In genomic region chr12:82408486-82408885, GRCm38 (mm10) we compare ENCODE assay signal across 9 mouse cellular contexts.
DNase-seq lines count a peak whose midpoint lies in the region; ATAC-seq and TF ChIP-seq lines count a peak whose summit lies in the region.
"Had no signal": no experiment of that assay in that cellular context is flagged by ENCODE, and none has a peak within 500 bp of the region (broad histone marks: within the 10 kb centered on the region; RNA-seq: fewer than 3 reads in every experiment).

No protein-coding gene starts in this region.

- no peak for TF ChIP-seq CTCF in heart, adult 2 months (IDR thresholded peaks at IDR 0.05)
- no peak for TF ChIP-seq CTCF in lung, embryonic 14.5 days (IDR thresholded peaks at IDR 0.05; ENCODE audit: low read depth)

- no peak overlapping the region for H3K4me3 ChIP-seq in midbrain, embryonic 14.5 days (replicated peaks; ENCODE audit: low read depth, low read length)
- no peak overlapping the region for H3K4me3 ChIP-seq in midbrain, embryonic 13.5 days (replicated peaks)
- no peak overlapping the region for H3K4me3 ChIP-seq in heart, adult 2 months
- H3K4me3 ChIP-seq in lung, embryonic 14.5 days (ENCODE audit: low read depth, low read length) = no peak overlapping the region
- H3K4me3 ChIP-seq: neural tube, embryonic 12.5 days had no signal

- 0 out of 2 replicates have a peak, but pooled peaks have one; percentile 6 for TF ChIP-seq EP300 in heart, adult 2 months (IDR thresholded peaks at IDR 0.05; ENCODE audit: insufficient read depth, low read depth, low read length)

- H3K9me3 ChIP-seq in midbrain, embryonic 14.5 days (ENCODE audit: control insufficient read depth, low read length) = no peaks in the 10 kb centered on the region
- 0 out of 2 replicates have a peak, but pooled peaks cover 3% of the 10 kb centered on the region for H3K9me3 ChIP-seq in midbrain, embryonic 13.5 days
- H3K9me3 ChIP-seq in lung, embryonic 14.5 days (ENCODE audit: low read depth, low read length) = no peaks in the 10 kb centered on the region
- H3K9me3 ChIP-seq: neural tube, embryonic 12.5 days had no signal

- intact Hi-C loops in heart, adult 2 months (cut with DNase I) = no loop called here

- 72% methylated on average over 6 of the region's 6 CpGs for WGBS in midbrain, embryonic 14.5 days
- 90% methylated on average over 6 of the region's 6 CpGs for WGBS in midbrain, embryonic 13.5 days
- WGBS in heart, adult 2 months = 57% methylated on average over 6 of the region's 6 CpGs
- 67% methylated on average over 6 of the region's 6 CpGs for WGBS in lung, embryonic 14.5 days

- H3K9ac ChIP-seq in midbrain, embryonic 14.5 days (replicated peaks; ENCODE audit: low read length) = no peak overlapping the region
- H3K9ac ChIP-seq in midbrain, embryonic 13.5 days (replicated peaks) = no peak overlapping the region
- no peak overlapping the region for H3K9ac ChIP-seq in heart, adult 2 months (ENCODE audit: low read depth, low read length)
- no peak overlapping the region for H3K9ac ChIP-seq in lung, embryonic 14.5 days
- H3K9ac ChIP-seq: neural tube, embryonic 12.5 days had no signal

- no peak for ATAC-seq in midbrain, embryonic 14.5 days (ENCODE audit: low FRiP score, low TSS enrichment)
- no peak for ATAC-seq in midbrain, embryonic 13.5 days
- no peak for ATAC-seq in lung, embryonic 14.5 days (ENCODE audit: insufficient read depth)

- peak; percentile 35 for DNase-seq in midbrain, embryonic 14.5 days
- DNase-seq in cerebellum, adult 8-10 months = peak; percentile 90
- DNase-seq in heart, adult 2 months = peak; percentile 68 to 84
- peak; percentile 37 for DNase-seq in lung, embryonic 14.5 days
- DNase-seq in retina, postnatal 1 day = no peak
- no peak for DNase-seq in embryo, embryonic 9.5 days (ENCODE audit: extremely low spot score)

- no peak overlapping the region for H3K27ac ChIP-seq in midbrain, embryonic 14.5 days (replicated peaks; ENCODE audit: low read depth, low read length)
- no peak overlapping the region for H3K27ac ChIP-seq in midbrain, embryonic 13.5 days
- H3K27ac ChIP-seq in heart, adult 2 months = no peak overlapping the region
- no peak overlapping the region for H3K27ac ChIP-seq in lung, embryonic 14.5 days (ENCODE audit: low read depth)
- H3K27ac ChIP-seq: kidney, postnatal 0 days; neural tube, embryonic 12.5 days had no signal

- no peak overlapping the region for H3K4me2 ChIP-seq in midbrain, embryonic 14.5 days (ENCODE audit: low read length)
- no peak overlapping the region for H3K4me2 ChIP-seq in midbrain, embryonic 13.5 days (replicated peaks)
- no peak overlapping the region for H3K4me2 ChIP-seq in lung, embryonic 14.5 days
- H3K4me2 ChIP-seq: neural tube, embryonic 12.5 days had no signal

- H3K27me3 ChIP-seq in midbrain, embryonic 14.5 days (ENCODE audit: control insufficient read depth, insufficient read depth, low read length) = no peaks in the 10 kb centered on the region
- no peaks in the 10 kb centered on the region for H3K27me3 ChIP-seq in midbrain, embryonic 13.5 days
- no peaks in the 10 kb centered on the region for H3K27me3 ChIP-seq in heart, adult 2 months (ENCODE audit: control insufficient read depth, insufficient read depth, low read length)
- H3K27me3 ChIP-seq in lung, embryonic 14.5 days (ENCODE audit: insufficient read depth, low read length) = no peaks in the 10 kb centered on the region
- H3K27me3 ChIP-seq: neural tube, embryonic 12.5 days had no signal

- H3K4me1 ChIP-seq in midbrain, embryonic 14.5 days (ENCODE audit: control insufficient read depth, insufficient read depth, low read length) = no peaks in the 10 kb centered on the region
- H3K4me1 ChIP-seq in midbrain, embryonic 13.5 days (replicated peaks) = peaks cover 3% of the 10 kb centered on the region; the same call in 1 of the 2 replicates
- H3K4me1 ChIP-seq in heart, adult 2 months (ENCODE audit: control insufficient read depth, insufficient read depth, low read length) = peaks cover 12% of the 10 kb centered on the region
- peaks cover 13% of the 10 kb centered on the region; the same call in 1 of the 2 replicates for H3K4me1 ChIP-seq in lung, embryonic 14.5 days (ENCODE audit: insufficient read depth)

- peaks cover 8% of the 10 kb centered on the region; the same call in 1 of the 2 replicates for H3K36me3 ChIP-seq in midbrain, embryonic 14.5 days (ENCODE audit: control insufficient read depth, insufficient read depth, low read length)
- H3K36me3 ChIP-seq in midbrain, embryonic 13.5 days = peaks cover 10% of the 10 kb centered on the region; the same call in 1 of the 2 replicates
- peaks cover 2% of the 10 kb centered on the region; the same call in 1 of the 2 replicates for H3K36me3 ChIP-seq in heart, adult 2 months (ENCODE audit: control insufficient read depth, insufficient read depth, low read length)
- H3K36me3 ChIP-seq in lung, embryonic 14.5 days (ENCODE audit: insufficient read depth) = peaks cover 15% of the 10 kb centered on the region; the same call in 1 of the 2 replicates

- H3K79me2 ChIP-seq in heart, adult 2 months (replicated peaks; ENCODE audit: control insufficient read depth, insufficient read depth, low read length) = no peaks in the 10 kb centered on the region; the same call in 1 of the 2 replicates

- no peak for TF ChIP-seq POLR2A in heart, adult 2 months (IDR thresholded peaks at IDR 0.05; ENCODE audit: insufficient read depth, low read depth, low read length)

Comparison
In these comparisons a context has a peak if more than half of its experiments do, and no peak if none do; other contexts are left out.
1. DNase-seq: peak in midbrain, embryonic 14.5 days (single experiment), cerebellum, adult 8-10 months (single experiment), heart, adult 2 months (2 of 2) and lung, embryonic 14.5 days (single experiment); none in retina, postnatal 1 day (single experiment) and embryo, embryonic 9.5 days (single experiment).